Mouse (Mus musculus) intestine, embryonic 16.5 days (tissue): Measurements from ENCODE around the gene Ctsh. TPM values are rescaled to one million over a fixed set of nuclear protein-coding genes. Genes with fewer than 3 reads are reported as not detected.

Source experiments
- ATAC-seq: fragments of 200-750 bp; cut with Nextera tagmentation; 2 replicates; pipeline ENCODE4 v1.8.0; 2017; ENCODE audit warnings: moderate TSS enrichment, moderate library complexity
- H3K27ac ChIP-seq: fragments of 300-500 bp; sonication (generic); 2 replicates; pipeline ENCODE4 v1.5.1; 2014; ENCODE audit warnings: mild to moderate bottlenecking, low read length
- H3K27me3 ChIP-seq: fragments of 300-500 bp; sonication (generic); replicated peaks from 2 replicates; pipeline ENCODE4 v1.6.1; 2014; ENCODE audit warnings: low read length, control low read depth, mixed read lengths; ENCODE audit not compliant: control insufficient read depth, insufficient read depth
- H3K36me3 ChIP-seq: fragments of 300-500 bp; sonication (generic); 2 replicates; pipeline ENCODE4 v1.6.1; 2014; ENCODE audit warnings: low read length, control low read depth; ENCODE audit not compliant: control insufficient read depth, insufficient read depth
- H3K4me1 ChIP-seq: fragments of 300-500 bp; sonication (generic); 2 replicates; pipeline ENCODE4 v1.6.1; 2014; ENCODE audit warnings: low read length, control low read depth, mixed read lengths; ENCODE audit not compliant: control insufficient read depth, insufficient read depth
- H3K4me2 ChIP-seq: fragments of 300-500 bp; sonication (generic); 2 replicates; pipeline ENCODE4 v1.6.1; 2014; ENCODE audit warnings: low read depth, low read length, control low read depth
- H3K4me3 ChIP-seq: fragments of 300-500 bp; sonication (generic); 2 replicates; pipeline ENCODE4 v1.5.1; 2014; ENCODE audit warnings: mild to moderate bottlenecking, low read length
- H3K9ac ChIP-seq: fragments of 300-500 bp; sonication (generic); 2 replicates; pipeline ENCODE4 v1.6.1; 2014; ENCODE audit warnings: low read depth, low read length
- H3K9me3 ChIP-seq: fragments of 300-500 bp; sonication (generic); 2 replicates; pipeline ENCODE4 v1.6.1; 2016; ENCODE audit warnings: low read length, control low read depth; ENCODE audit not compliant: control insufficient read depth
- WGBS: fragments of 180-500 bp; shearing (Covaris S2); extraction: QIAGEN DNeasy Blood & Tissue Kit; methylation state at CpG from one replicate; pipeline ENCODE4 v1.1.7; 2014; 5-methylcytosine and 5-hydroxymethylcytosine counted together
- polyA plus RNA-seq: library from polyadenylated mRNA; unstranded; fragments of >200 nt; fragmentation: Nextera tagmentation; extraction: Ambion mirVana; gene quantifications from 2 replicates; pipeline ENCODE4 v1.2.1, GENCODE M21; 2015

Ctsh gene
- polyA plus RNA-seq, 1 experiment from 2014 or later, result 56.9 TPM

DNA sequence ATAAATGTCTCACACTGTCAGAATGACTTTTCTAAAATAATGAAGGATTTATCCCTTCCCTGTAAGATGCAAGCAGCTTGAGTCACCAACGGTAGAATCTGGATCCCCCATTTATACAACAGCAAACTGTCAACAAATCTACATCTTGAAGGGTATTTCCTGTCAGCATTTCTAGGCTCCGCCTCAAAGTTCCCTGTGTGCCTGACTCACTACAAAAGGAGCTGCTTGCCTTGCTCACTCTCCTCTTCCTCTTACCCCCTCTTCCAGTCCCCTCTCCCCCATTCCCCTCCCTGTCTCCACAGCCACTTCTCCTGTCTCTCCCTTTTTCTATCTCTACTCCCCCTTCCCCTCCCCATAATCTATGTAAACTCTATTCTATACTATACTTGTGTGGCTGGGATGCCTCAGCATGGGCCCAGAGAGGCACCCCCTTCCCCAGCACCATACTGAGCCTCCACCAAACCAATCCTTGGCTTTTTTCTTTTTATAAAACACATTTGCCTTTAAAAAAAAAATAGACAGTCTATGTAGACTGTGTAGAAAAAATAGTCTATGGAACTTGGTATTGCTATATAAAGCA, 34.0 kb downstream of the Ctsh start:
- 86% methylated on average over 2 of the region's 2 CpGs for WGBS
- Histone ChIP-seq H3K36me3 (peaks cover 22% of the 10 kb centered on the region), H3K27ac (no peak overlapping the region), H3K9ac (no peak overlapping the region), H3K4me1 (no peaks in the 10 kb centered on the region), H3K4me3 (no peak overlapping the region), H3K27me3 (no peaks in the 10 kb centered on the region), H3K4me2 (no peak overlapping the region), H3K9me3 (no peaks in the 10 kb centered on the region)
- no peak for ATAC-seq

DNA sequence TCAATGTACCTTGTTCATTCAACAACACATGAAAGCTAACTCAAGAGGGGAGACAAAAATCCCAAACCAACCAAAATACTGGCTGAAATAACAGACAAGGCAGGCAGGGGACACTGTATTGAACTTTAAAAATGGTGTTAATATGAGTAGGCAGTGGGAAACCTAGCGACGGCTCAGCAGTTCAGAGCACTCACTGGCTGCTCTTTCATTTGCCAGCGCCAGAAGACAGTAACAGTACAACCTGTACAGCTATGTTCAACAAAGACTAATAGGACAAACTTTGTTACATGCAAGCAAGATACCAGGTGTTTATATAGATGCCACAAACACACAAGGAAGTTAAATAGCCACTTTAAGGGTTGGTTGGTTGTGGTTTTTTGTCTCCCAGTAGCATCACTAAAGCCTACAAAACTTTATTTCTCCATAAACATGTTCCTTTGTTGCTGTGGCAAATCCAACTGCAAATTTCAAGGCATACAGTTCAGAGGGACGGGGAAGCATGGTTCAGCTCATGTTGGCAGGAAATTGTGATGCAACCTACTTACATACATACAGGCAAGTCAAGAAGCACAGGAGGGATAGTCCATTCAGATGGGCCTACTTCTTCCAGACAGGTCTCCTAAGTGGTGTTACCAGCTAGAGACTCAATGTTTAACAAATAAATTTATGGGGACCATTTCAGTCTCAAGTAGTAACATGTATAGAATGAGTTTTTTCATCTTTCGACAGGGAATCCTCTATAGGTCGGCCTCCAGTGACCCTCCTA, 35.6 kb downstream of the Ctsh start:
- H3K4me1 ChIP-seq, result no peaks in the 10 kb centered on the region
- 93% methylated on average over 6 of the region's 6 CpGs for WGBS
- H3K36me3 ChIP-seq, result peaks cover 22% of the 10 kb centered on the region
- no peaks in the 10 kb centered on the region for H3K27me3 ChIP-seq
- no peak overlapping the region for H3K27ac ChIP-seq
- H3K9ac ChIP-seq, result no peak overlapping the region
- no peak for ATAC-seq
- H3K4me3 ChIP-seq, result no peak overlapping the region
- no peak overlapping the region for H3K4me2 ChIP-seq
- no peaks in the 10 kb centered on the region for H3K9me3 ChIP-seq

DNA sequence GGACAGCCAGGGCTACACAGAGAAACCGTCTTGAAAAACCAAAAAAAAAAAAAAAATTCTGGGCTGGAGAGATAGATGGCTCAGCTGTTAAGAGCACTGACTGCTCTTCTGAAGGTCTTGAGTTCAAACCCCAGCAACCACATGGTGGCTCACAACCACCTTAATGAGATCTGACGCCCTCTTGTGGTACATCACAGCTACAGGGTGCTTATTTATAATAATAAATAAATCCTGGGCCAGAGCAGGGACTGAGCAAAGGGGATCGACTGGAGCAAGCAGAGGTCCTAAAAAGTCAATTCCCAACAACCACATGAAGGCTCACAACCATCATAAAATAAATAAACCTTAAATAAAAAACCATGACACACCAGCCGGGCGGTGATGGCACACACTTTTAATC, 45.0 kb downstream of the Ctsh start:
- no peak overlapping the region for H3K4me3 ChIP-seq
- H3K27ac ChIP-seq, result no peak overlapping the region
- no peaks in the 10 kb centered on the region for H3K9me3 ChIP-seq
- H3K27me3 ChIP-seq, result no peaks in the 10 kb centered on the region
- 84% methylated on average over 5 of the region's 5 CpGs for WGBS
- no peak overlapping the region for H3K4me2 ChIP-seq
- no peak for ATAC-seq
- H3K4me1 ChIP-seq, result no peaks in the 10 kb centered on the region
- H3K36me3 ChIP-seq, result peaks cover 24% of the 10 kb centered on the region
- no peak overlapping the region for H3K9ac ChIP-seq

DNA sequence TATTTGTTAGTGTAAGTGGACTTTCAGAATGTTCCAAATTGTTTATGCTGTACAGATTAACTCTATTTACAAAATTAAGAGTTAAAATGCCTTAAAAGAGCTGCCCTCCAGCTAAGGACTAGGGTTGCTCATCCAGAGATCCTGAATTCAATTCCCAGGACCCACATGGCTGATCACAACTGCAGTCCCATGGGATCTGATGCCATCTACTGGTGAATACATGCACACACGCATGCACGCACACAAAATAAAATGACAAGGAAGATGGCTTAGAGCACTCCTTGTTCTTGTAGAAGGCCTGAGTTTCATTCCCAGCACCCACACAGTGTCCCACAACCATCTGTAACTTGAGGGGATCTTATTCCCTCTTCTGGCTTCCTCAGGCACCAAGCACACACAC, 46.8 kb downstream of the Ctsh start:
- Histone ChIP-seq H3K4me3 (no peak overlapping the region), H3K36me3 (peaks cover 24% of the 10 kb centered on the region), H3K9me3 (no peaks in the 10 kb centered on the region), H3K9ac (no peak overlapping the region), H3K27ac (no peak overlapping the region), H3K4me2 (no peak overlapping the region), H3K27me3 (no peaks in the 10 kb centered on the region), H3K4me1 (no peaks in the 10 kb centered on the region)
- 81% methylated on average over 2 of the region's 2 CpGs for WGBS
- no peak for ATAC-seq

DNA sequence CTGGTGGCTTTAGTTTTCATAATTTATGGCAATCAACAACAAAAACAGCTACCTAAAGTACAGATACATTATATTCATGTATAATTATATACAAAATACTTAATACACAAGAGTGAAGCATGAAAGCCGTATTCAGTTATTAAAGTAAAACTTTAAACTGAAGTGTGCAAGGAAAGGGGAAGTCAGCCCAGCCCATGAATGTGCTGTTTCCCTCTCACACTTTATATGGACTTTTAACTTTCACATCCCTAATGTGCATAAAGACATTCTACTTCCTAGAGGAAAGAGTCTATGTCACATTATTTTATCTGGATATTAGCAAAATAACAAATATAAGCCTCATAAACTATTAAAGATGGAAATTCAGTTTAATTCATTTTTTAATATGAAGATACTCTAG, 51.5 kb downstream of the Ctsh start:
- Histone ChIP-seq H3K4me3 (no peak overlapping the region), H3K36me3 (0 out of 2 replicates have a peak, but pooled peaks cover 9% of the 10 kb centered on the region), H3K27ac (no peak overlapping the region), H3K27me3 (no peaks in the 10 kb centered on the region), H3K4me1 (0 out of 2 replicates have a peak, but pooled peaks cover 5% of the 10 kb centered on the region), H3K9me3 (no peaks in the 10 kb centered on the region), H3K9ac (no peak overlapping the region), H3K4me2 (no peak overlapping the region)
- WGBS, result 93% methylated on average over 1 of the region's 1 CpGs
- ATAC-seq, result no peak

DNA sequence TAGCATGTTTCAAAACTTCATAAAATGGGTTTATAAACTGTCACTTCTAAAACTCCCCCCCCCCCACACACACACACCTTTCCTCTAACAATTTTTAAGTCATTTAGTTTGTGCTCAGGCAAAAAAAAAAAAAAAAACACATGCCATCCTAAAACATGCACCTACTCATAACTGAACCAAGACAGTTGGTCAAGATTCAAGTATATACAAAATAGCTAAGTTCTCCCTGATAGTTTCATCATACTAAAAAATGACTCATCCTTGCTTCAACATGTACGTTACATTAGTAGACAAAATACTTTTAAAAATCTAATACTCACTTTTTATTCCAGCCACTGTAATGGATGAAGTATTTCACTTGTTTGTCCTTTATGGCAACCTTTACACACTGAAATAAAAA, 53.0 kb downstream of the Ctsh start:
- WGBS, result 81% methylated on average over 1 of the region's 1 CpGs
- Histone ChIP-seq H3K9ac (no peak overlapping the region), H3K4me1 (peaks cover 8% of the 10 kb centered on the region; the same call in 1 of the 2 replicates), H3K27me3 (no peaks in the 10 kb centered on the region), H3K4me2 (no peak overlapping the region), H3K27ac (no peak overlapping the region), H3K4me3 (no peak overlapping the region), H3K9me3 (no peaks in the 10 kb centered on the region), H3K36me3 (0 out of 2 replicates have a peak, but pooled peaks cover 8% of the 10 kb centered on the region)
- ATAC-seq, result no peak

DNA sequence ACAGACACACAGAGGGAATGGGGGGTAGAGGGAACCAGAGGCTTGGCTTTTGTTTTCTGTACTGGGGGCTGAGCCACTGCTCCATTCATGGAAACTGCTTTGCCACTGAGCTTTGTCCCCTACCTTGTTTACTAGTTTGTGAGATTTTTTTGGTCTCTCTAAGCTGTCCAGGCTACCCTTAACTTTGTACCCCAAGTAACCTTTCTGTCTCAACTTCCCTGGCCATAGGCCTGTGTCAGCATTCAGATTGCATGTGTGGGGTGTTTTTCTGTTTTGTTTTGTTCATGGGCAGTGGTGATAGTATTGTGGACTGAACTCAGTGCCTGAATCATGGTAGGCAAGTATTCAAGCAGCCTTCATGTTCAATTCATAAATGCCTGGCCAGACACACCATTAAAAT, 54.3 kb downstream of the Ctsh start:
- no peak for ATAC-seq
- Histone ChIP-seq H3K4me3 (no peak overlapping the region), H3K9ac (no peak overlapping the region), H3K27ac (no peak overlapping the region), H3K9me3 (no peaks in the 10 kb centered on the region), H3K27me3 (no peaks in the 10 kb centered on the region), H3K4me2 (no peak overlapping the region), H3K4me1 (peaks cover 11% of the 10 kb centered on the region), H3K36me3 (0 out of 2 replicates have a peak, but pooled peaks cover 8% of the 10 kb centered on the region)

DNA sequence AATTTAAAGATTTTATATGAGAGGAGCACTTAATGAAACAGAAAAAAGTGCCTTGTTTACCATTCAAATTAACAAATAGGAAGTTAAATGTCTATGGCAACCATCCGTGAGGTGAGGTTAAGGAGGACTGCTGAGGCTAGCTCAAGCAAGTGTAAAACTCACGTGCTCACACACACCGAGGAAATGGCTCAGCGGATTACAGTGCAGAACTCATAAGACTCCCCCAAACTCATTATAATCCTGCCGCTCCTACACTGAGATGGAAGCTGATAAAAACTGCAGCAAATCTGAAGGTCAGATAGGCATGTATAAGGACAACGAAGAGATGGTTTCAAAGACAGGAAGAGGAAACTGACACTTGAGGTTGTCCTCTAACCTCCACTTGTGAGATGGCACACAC, 55.4 kb downstream of the Ctsh start:
- no peak overlapping the region for H3K4me2 ChIP-seq
- H3K4me3 ChIP-seq, result no peak overlapping the region
- H3K27me3 ChIP-seq, result no peaks in the 10 kb centered on the region
- H3K4me1 ChIP-seq, result peaks cover 11% of the 10 kb centered on the region
- 73% methylated on average over 6 of the region's 6 CpGs for WGBS
- no peaks in the 10 kb centered on the region for H3K9me3 ChIP-seq
- H3K9ac ChIP-seq, result no peak overlapping the region
- no peak overlapping the region for H3K27ac ChIP-seq
- ATAC-seq, result no peak
- 0 out of 2 replicates have a peak, but pooled peaks cover 4% of the 10 kb centered on the region for H3K36me3 ChIP-seq

DNA sequence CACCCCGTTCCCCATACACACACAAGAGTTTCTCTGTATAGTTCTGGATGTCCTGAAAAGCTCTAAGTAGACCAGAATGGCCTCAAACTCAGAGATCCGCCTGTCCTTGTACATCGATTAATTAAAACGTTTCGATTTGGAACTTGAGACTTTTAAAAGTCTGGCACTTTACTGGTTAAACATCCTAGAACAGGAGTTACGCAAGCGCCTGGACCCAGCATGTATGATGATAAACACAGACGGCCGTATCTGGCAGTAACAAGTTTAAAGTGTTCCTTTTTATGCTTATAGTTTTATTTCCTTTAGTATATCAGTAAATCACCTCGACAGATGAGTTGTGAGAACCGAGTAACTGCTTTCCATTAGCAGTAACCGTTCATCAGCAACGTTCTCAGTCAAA, 59.2 kb downstream of the Ctsh start:
- ATAC-seq, result no peak
- peak overlapping the region; percentile 95 for H3K4me3 ChIP-seq
- H3K27ac ChIP-seq, result peak overlapping the region; percentile 99; the same call in 1 of the 2 replicates
- WGBS, result 1% methylated on average over 13 of the region's 13 CpGs
- no peaks in the 10 kb centered on the region for H3K36me3 ChIP-seq
- H3K9ac ChIP-seq, result peak overlapping the region; percentile 98
- peak overlapping the region; percentile 85 for H3K4me2 ChIP-seq
- peaks cover 13% of the 10 kb centered on the region for H3K4me1 ChIP-seq
- H3K9me3 ChIP-seq, result no peaks in the 10 kb centered on the region
- H3K27me3 ChIP-seq, result no peaks in the 10 kb centered on the region
